Mouse (Mus musculus) thymus, adult 2 months (tissue): ENCODE data around the gene Setd2.

Experiments
- CTCF ChIP-seq: fragments of 200-500 bp; IDR thresholded peaks from 2 replicates; pipeline ENCODE4 v1.5.1; 2012; ENCODE audit warnings: mild to moderate bottlenecking, control low read depth, low read length, moderate library complexity, borderline replicate concordance; ENCODE audit not compliant: control insufficient read depth, poor library complexity, insufficient read depth; ENCODE audit errors: extremely low read depth
- POLR2A ChIP-seq: fragments of 200-500 bp; IDR thresholded peaks from 2 replicates; pipeline ENCODE4 v1.6.1; 2012; ENCODE audit warnings: mild to moderate bottlenecking, low read length, control low read depth, moderate library complexity; ENCODE audit not compliant: control insufficient read depth, poor library complexity, insufficient read depth; ENCODE audit errors: extremely low read depth

DNA sequence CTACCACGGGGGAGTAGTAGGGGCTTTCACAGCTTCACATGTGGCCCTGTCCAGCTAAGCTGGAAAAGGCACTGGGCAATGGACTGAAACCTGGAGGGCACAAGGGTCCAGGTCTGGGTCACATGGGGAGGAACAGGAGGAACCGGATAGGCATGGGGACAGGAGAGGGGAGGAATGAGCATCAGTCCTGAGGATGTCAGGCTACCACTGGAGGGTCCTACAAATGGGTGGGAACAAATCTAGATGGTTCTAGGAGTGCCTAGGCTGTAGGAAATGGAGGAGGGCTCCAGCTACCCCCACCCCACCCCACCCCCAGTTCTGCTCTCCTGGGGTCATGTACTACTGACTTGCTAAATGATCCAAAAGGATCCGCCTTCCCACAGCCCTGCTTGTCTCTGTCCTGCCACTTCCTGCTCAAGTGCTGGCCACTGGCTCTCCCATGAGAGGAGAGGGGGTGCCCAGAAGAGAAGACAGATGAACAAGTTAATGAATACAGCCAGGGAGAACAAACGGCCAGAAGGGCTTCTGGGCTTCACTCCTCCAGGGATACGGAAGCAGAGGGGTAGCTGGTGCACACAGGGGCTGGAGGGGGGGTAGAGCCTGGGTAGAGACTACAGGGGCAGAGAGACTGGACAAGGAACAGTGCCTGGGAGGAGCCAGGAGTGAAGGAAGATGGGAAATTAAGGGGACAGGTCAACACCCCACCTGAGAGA, 110.6 kb downstream of the Setd2 start:
- no peak for TF ChIP-seq CTCF
- TF ChIP-seq POLR2A, result no peak
